Mouse (Mus musculus) olfactory bulb, adult 2 months (tissue): Measurements from ENCODE around the gene Slc43a1.

ENCODE experiments used
- CTCF ChIP-seq: fragments of 200-500 bp; IDR thresholded peaks from 2 replicates; pipeline ENCODE4 v1.5.1; 2012; ENCODE audit warnings: low read depth, mild to moderate bottlenecking, low read length, moderate library complexity; ENCODE audit not compliant: insufficient read depth
- POLR2A ChIP-seq: fragments of 200-500 bp; IDR thresholded peaks from 2 replicates; pipeline ENCODE4 v1.6.1; 2012; ENCODE audit warnings: mild to moderate bottlenecking, low read depth, low read length, moderate library complexity; ENCODE audit not compliant: insufficient read depth

DNA sequence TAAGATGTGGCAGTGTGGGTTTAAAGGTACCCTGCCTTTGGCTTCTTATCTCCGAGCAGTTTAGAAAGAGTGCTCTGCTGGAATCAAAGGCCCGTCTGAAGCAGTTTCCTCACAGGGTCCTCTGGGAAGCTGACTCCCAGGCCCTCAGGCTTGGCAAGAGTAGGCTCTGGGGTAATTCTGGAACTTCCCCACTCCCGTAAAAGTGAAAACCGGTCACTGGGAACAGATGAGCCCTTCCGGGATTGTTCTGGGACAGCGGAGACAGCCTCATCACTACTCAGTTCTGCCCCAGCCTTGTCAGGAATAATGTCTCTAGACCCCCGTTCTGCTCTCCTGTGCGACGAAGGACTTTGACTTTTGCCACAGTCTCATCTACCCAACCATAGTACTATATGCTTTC lies 48.2 kb upstream of the Slc43a1 start:
- TF ChIP-seq CTCF (no peak), POLR2A (no peak)
